Mouse (Mus musculus) erythroblast, embryonic 14.5 days (primary cell): Measurements from ENCODE around the gene Tob2. TPM values are rescaled to one million over a fixed set of nuclear protein-coding genes. Genes with fewer than 3 reads are reported as not detected.

ENCODE experiments used
- H3K27me3 ChIP-seq: 2 replicates; pipeline ENCODE4 v1.6.1; 2012; ENCODE audit warnings: inconsistent platforms; ENCODE audit not compliant: control insufficient read depth
- H3K36me3 ChIP-seq: 2 replicates; pipeline ENCODE4 v1.6.1; 2012; ENCODE audit warnings: mild to moderate bottlenecking, inconsistent platforms; ENCODE audit not compliant: control insufficient read depth
- H3K4me1 ChIP-seq: 2 replicates; pipeline ENCODE4 v1.6.1; 2012; ENCODE audit warnings: inconsistent platforms; ENCODE audit not compliant: control insufficient read depth
- H3K4me3 ChIP-seq: replicated peaks from 2 replicates; pipeline ENCODE3; 2012; ENCODE audit warnings: moderate library complexity, mild to moderate bottlenecking, inconsistent platforms
- H3K9me3 ChIP-seq: 2 replicates; pipeline ENCODE4 v1.6.1; 2012; ENCODE audit warnings: low read length, inconsistent platforms, mixed read lengths; ENCODE audit not compliant: control insufficient read depth
- GATA1 ChIP-seq: IDR thresholded peaks from 2 replicates; pipeline ENCODE4 v1.6.1; 2012; ENCODE audit warnings: low read length, inconsistent platforms, mixed read lengths
- TAL1 ChIP-seq: IDR thresholded peaks from 3 replicates; pipeline ENCODE4 v1.6.1; 2012; ENCODE audit warnings: low read length, inconsistent platforms, mixed read lengths
- polyA plus RNA-seq: library from polyadenylated mRNA; stranded (reverse); fragments of >175 nt; gene quantifications from 2 replicates; pipeline ENCODE4 v1.2.3, GENCODE M21; 2012

Tob2 gene
- polyA plus RNA-seq, 1 experiment, result 2.3 TPM

DNA sequence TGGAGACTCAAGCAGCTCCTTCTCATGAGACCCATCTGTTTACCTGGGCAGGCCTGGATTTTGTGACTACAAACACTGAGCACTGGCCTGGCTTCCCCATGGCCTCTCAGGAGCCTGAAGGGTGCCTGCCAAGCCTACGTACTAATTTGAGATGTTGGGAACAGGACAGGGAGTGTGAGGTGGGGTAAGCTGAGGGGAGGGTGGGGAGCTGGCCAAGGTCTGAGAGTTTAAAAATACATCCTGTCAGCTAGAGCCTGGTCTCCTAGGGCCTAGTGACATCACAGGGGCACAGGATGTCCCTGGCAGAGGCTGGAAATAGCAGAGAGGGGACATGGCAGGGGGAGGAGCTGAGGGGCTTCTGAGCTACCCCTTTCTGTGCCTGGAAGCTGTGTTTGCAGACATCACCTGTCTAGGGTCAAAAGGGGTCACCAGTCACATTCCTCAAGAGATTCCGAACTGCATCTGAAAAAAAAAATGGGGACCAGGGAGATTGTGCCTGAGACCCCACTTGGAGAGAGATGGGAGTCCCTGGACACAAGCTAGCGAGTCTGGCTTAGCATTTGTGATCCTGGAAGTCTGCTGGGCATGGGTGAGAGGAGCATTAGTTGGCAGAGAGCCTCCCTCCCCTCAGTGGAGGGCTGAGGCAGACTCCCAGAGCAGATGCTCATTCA lies 24.3 kb downstream of the Tob2 start:
- Histone ChIP-seq H3K4me1 (peaks cover 13% of the 10 kb centered on the region), H3K4me3 (no peak overlapping the region), H3K27me3 (peaks cover 35% of the 10 kb centered on the region), H3K9me3 (no peaks in the 10 kb centered on the region), H3K36me3 (no peaks in the 10 kb centered on the region)
- TF ChIP-seq GATA1, result no peak
- no peak for TF ChIP-seq TAL1

GRCm38 (mm10) chr15:81833481-81833880 lies 25.1 kb downstream of the Tob2 start:
- Histone ChIP-seq H3K36me3 (no peaks in the 10 kb centered on the region), H3K9me3 (no peaks in the 10 kb centered on the region), H3K27me3 (peaks cover 35% of the 10 kb centered on the region), H3K4me1 (peaks cover 17% of the 10 kb centered on the region), H3K4me3 (no peak overlapping the region)
- TF ChIP-seq GATA1 (no peak), TAL1 (no peak)

- Histone ChIP-seq H3K4me1 (peaks cover 17% of the 10 kb centered on the region), H3K9me3 (no peaks in the 10 kb centered on the region), H3K4me3 (no peak overlapping the region), H3K36me3 (no peaks in the 10 kb centered on the region), H3K27me3 (peaks cover 31% of the 10 kb centered on the region)
- TF ChIP-seq TAL1 (no peak), GATA1 (no peak)
Measured at GRCm38 (mm10) chr15:81832219-81832618, 26.4 kb downstream of the Tob2 start.

DNA sequence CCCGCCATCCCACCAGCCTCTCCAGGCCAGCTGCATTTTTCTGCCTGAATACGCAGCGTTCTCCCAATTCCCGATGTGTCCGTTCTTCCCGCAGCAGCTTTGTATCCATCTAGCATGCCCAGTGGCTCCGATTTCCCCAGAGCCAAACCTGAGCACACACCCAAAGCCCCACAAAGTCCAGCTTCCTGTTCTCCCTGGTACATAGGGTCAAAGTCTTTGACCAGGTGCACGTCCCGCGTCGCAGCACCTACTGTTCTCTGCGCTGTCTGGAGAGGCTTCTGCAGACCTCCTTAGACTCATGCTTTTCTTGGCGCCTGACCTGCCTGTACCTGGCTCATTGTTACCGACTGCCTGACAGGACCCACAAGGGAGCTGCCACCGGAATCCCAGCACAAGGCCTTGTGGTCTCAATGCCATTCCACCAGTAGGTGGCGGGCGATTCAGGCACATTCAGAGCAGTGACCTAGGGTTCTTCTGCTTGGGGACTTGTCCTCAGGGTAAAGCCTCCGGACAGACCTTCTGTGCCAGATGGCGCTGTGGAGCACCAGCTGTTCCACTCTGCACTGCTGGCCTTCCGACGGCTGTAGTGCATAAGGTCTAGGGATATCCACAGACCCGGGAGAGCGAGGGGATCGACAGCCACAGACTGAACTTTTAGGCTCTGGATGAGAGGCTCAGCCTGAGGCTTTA lies 27.3 kb downstream of the Tob2 start:
- no peak overlapping the region for H3K4me3 ChIP-seq
- peaks cover 15% of the 10 kb centered on the region for H3K4me1 ChIP-seq

DNA sequence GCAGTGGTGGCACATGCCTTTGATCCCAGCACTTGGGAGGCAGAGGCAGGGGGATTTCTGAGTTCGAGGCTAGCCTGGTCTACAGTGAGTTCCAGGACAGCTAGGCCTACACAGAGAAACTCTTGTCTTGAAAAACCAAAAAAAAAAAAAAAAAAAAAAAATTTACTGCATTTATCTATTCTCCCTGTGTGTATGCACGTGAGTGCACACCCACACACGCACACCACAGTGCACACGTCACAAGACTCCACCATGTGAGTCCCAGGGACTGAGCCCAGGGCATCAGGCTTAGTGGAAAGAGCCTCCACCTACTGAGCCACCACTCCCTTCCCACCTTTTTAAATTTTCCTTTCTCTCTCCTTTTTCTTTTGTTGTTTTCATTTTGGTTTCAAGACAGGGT lies 28.1 kb downstream of the Tob2 start:
- no peaks in the 10 kb centered on the region for H3K9me3 ChIP-seq
- peaks cover 14% of the 10 kb centered on the region for H3K27me3 ChIP-seq
- no peak for TF ChIP-seq GATA1
- no peak overlapping the region for H3K4me3 ChIP-seq
- H3K36me3 ChIP-seq, result peaks cover under 1% of the 10 kb centered on the region; the same call in 1 of the 2 replicates
- peaks cover 12% of the 10 kb centered on the region for H3K4me1 ChIP-seq

More for the DNA sequence above, 27.3 kb downstream of the Tob2 start:
- TF ChIP-seq TAL1 (no peak), GATA1 (no peak)
- H3K9me3 ChIP-seq, result no peaks in the 10 kb centered on the region
- H3K27me3 ChIP-seq, result peaks cover 22% of the 10 kb centered on the region
- no peaks in the 10 kb centered on the region for H3K36me3 ChIP-seq

- Histone ChIP-seq H3K9me3 (no peaks in the 10 kb centered on the region), H3K4me3 (no peak overlapping the region), H3K4me1 (peaks cover 12% of the 10 kb centered on the region), H3K27me3 (peaks cover 2% of the 10 kb centered on the region), H3K36me3 (peaks cover 6% of the 10 kb centered on the region; the same call in 1 of the 2 replicates)
- TF ChIP-seq GATA1 (no peak), TAL1 (no peak)
Measured at GRCm38 (mm10) chr15:81829208-81829580, 29.4 kb downstream of the Tob2 start.

- peaks cover 10% of the 10 kb centered on the region; the same call in 1 of the 2 replicates for H3K36me3 ChIP-seq
- no peaks in the 10 kb centered on the region for H3K9me3 ChIP-seq
- no peak for TF ChIP-seq GATA1
- TF ChIP-seq TAL1, result no peak
Measured at GRCm38 (mm10) chr15:81828426-81829207, 30.0 kb downstream of the Tob2 start.

DNA sequence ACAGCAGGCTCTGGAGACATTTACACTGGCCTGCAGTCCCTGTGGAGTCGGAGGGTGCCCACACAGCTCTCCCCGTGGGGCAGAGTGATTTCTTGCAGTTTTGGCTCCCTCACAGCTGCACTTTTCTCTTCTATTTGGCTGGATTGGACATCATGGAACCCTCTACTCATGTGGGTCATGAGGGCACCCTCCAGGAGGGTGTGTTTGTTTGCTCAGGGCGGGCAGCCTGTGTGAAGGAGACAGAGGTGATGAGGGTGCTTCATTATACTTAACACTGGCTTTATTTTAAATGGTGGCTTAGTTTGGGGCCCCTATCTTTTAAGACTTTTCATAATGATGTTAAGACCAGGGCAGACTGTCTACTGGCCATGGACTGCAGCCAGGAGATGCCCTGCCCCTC lies 33.8 kb downstream of the Tob2 start:
- TF ChIP-seq GATA1 (no peak), TAL1 (no peak)
- no peaks in the 10 kb centered on the region for H3K9me3 ChIP-seq
- peaks cover 4% of the 10 kb centered on the region for H3K4me1 ChIP-seq
- H3K27me3 ChIP-seq, result no peaks in the 10 kb centered on the region
- H3K4me3 ChIP-seq, result no peak overlapping the region
- peaks cover 21% of the 10 kb centered on the region; the same call in 1 of the 2 replicates for H3K36me3 ChIP-seq

More at GRCm38 (mm10) chr15:81828426-81829207, 30.0 kb downstream of the Tob2 start:
- peaks cover 12% of the 10 kb centered on the region for H3K4me1 ChIP-seq
- H3K4me3 ChIP-seq, result no peak overlapping the region
- H3K27me3 ChIP-seq, result no peaks in the 10 kb centered on the region

DNA sequence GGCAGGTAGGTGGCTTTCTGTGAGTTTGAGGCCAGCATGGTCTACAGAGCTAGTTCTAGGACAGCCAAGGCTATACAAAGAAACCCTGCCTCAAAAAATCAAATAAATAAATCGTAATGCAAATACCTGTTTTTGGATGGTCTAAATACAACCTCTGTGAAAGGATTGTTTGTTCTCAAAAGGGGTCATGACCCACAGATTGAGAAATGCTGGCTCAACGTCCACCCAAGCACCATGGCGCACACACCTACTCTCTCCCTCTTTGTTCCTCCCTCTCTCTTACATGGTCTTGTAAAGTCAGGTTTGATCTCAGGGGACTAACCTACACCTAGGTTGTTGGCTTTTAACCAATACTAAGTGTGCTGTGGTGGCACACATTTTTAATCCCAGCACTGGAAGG lies 36.0 kb downstream of the Tob2 start:
- peaks cover 21% of the 10 kb centered on the region; the same call in 1 of the 2 replicates for H3K36me3 ChIP-seq
- H3K4me3 ChIP-seq, result no peak overlapping the region
- no peaks in the 10 kb centered on the region for H3K9me3 ChIP-seq
- no peaks in the 10 kb centered on the region for H3K27me3 ChIP-seq
- no peaks in the 10 kb centered on the region for H3K4me1 ChIP-seq
- TF ChIP-seq TAL1 (no peak), GATA1 (no peak)
